Mouse (Mus musculus) midbrain, embryonic 12.5 days (tissue): ENCODE measurements around the gene Gm45233. TPM values are rescaled to one million over a fixed set of nuclear protein-coding genes. Genes with fewer than 3 reads are reported as not detected.
A peak's percentile ranks its signal among the peaks of the same experiment; 100 is the strongest.
"Not testable (repeated sequence)": the region's sequence is repeated elsewhere in the genome, so short reads cannot be mapped to it uniquely, and the experiment has no call there.

ENCODE experiments used
- ATAC-seq: fragments of 200-750 bp; cut with Nextera tagmentation; 2 replicates; pipeline ENCODE4 v1.8.0; 2017; ENCODE audit warnings: low read depth, moderate TSS enrichment, moderate library complexity; ENCODE audit not compliant: low FRiP score
- H3K27ac ChIP-seq: fragments of 300-500 bp; sonication (generic); replicated peaks from 2 replicates; pipeline ENCODE4 v1.5.1; 2016; ENCODE audit warnings: mild to moderate bottlenecking
- H3K27me3 ChIP-seq: fragments of 300-500 bp; sonication (generic); 2 replicates; pipeline ENCODE4 v1.6.1; 2016; ENCODE audit warnings: mild to moderate bottlenecking
- H3K36me3 ChIP-seq: fragments of 300-500 bp; sonication (generic); 2 replicates; pipeline ENCODE4 v1.6.1; 2016
- H3K4me1 ChIP-seq: fragments of 300-500 bp; sonication (generic); 2 replicates; pipeline ENCODE4 v1.6.1; 2016
- H3K4me2 ChIP-seq: fragments of 300-500 bp; sonication (generic); replicated peaks from 2 replicates; pipeline ENCODE4 v1.6.1; 2016; ENCODE audit warnings: mild to moderate bottlenecking, moderate library complexity
- H3K4me3 ChIP-seq: fragments of 300-500 bp; sonication (generic); 2 replicates; pipeline ENCODE4 v1.5.1; 2016; ENCODE audit warnings: mild to moderate bottlenecking
- H3K9ac ChIP-seq: fragments of 300-500 bp; sonication (generic); replicated peaks from 2 replicates; pipeline ENCODE4 v1.6.1; 2016; ENCODE audit warnings: mild to moderate bottlenecking, moderate library complexity
- H3K9me3 ChIP-seq: fragments of 300-500 bp; sonication (generic); 2 replicates; pipeline ENCODE4 v1.6.1; 2016; ENCODE audit warnings: mild to moderate bottlenecking
- whole genome bisulfite sequencing: fragments of 180-500 bp; shearing (Covaris S2); methylation state at CpG from one replicate; pipeline ENCODE4 v1.1.7; 2016; 5-methylcytosine and 5-hydroxymethylcytosine counted together
- polyA plus RNA-seq: library from polyadenylated mRNA; unstranded; fragments of >200 nt; fragmentation: Nextera tagmentation; extraction: Ambion mirVana; gene quantifications from 2 replicates; pipeline ENCODE4 v1.2.1, GENCODE M21; 2016

Gm45233 gene
- 1.4 TPM in 1 of 2 replicates, not detected in the other for polyA plus RNA-seq

- peak; percentile 97 for ATAC-seq
- H3K27ac ChIP-seq: peak within 1 kb of the TSS; percentile 83
- peak within 1 kb of the TSS; percentile 81 for H3K4me2 ChIP-seq
- peaks cover 14% of the 10 kb centered on the region for H3K4me1 ChIP-seq
- WGBS: under 1% methylated on average over 27 of the region's 27 CpGs
- H3K27me3 ChIP-seq: 0 out of 2 replicates have a peak, but pooled peaks cover 4% of the 10 kb centered on the region
- no peaks in the 10 kb centered on the region for H3K9me3 ChIP-seq
- peak within 1 kb of the TSS; percentile 58 for H3K4me3 ChIP-seq
- H3K9ac ChIP-seq: peak within 1 kb of the TSS; percentile 60
- H3K36me3 ChIP-seq: no peaks in the 10 kb centered on the region
Observed at GRCm38 (mm10) chr7:43443917-43444293, at the start of gene Gm45233, which contains the start of gene Etfb. Gm45233 (plus strand) TSS chr7:43444128. Etfb (plus strand) TSS chr7:43444083.

GRCm38 (mm10) chr7:43399501-43399900 is 44.4 kb upstream of the Gm45233 start:
- Histone ChIP-seq H3K4me3 (no peak overlapping the region), H3K4me1 (no peaks in the 10 kb centered on the region), H3K9me3 (no peaks in the 10 kb centered on the region), H3K27ac (no peak overlapping the region), H3K4me2 (no peak overlapping the region), H3K36me3 (no peaks in the 10 kb centered on the region), H3K27me3 (no peaks in the 10 kb centered on the region), H3K9ac (no peak overlapping the region)
- ATAC-seq: no peak
- WGBS: 80% methylated on average over 2 of the region's 2 CpGs

GRCm38 (mm10) chr7:43402718-43403117 is 41.2 kb upstream of the Gm45233 start:
- no peak for ATAC-seq
- WGBS: 46% methylated on average over 2 of the region's 2 CpGs
- Histone ChIP-seq H3K27me3 (no peaks in the 10 kb centered on the region), H3K4me1 (no peaks in the 10 kb centered on the region), H3K9ac (no peak overlapping the region), H3K36me3 (no peaks in the 10 kb centered on the region), H3K27ac (no peak overlapping the region), H3K4me3 (no peak overlapping the region), H3K4me2 (no peak overlapping the region), H3K9me3 (no peaks in the 10 kb centered on the region)

DNA sequence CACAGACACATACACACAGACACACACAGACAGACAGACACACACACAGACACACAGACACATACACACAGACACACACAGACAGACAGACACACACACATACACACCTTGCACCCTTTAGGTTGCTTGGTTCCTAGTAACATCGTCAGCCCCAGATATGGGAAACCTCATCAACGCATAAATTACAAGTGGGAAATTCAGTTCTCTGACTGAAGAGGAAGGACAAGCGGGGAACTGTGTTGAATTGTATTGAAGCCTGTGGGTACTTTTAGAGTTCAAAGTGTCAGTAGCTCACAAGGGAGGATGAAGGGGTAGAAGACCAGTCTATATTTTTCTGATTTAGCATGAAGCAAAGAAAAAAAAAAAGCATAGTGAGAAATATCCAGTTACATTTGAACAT is 36.4 kb upstream of the Gm45233 start:
- no peaks in the 10 kb centered on the region for H3K27me3 ChIP-seq
- no peak overlapping the region for H3K27ac ChIP-seq
- no peak for ATAC-seq
- WGBS: 81% methylated on average over 3 of the region's 3 CpGs
- no peak overlapping the region for H3K9ac ChIP-seq
- no peak overlapping the region for H3K4me3 ChIP-seq
- H3K9me3 ChIP-seq: no peaks in the 10 kb centered on the region
- no peaks in the 10 kb centered on the region for H3K36me3 ChIP-seq
- H3K4me2 ChIP-seq: no peak overlapping the region
- no peaks in the 10 kb centered on the region for H3K4me1 ChIP-seq

DNA sequence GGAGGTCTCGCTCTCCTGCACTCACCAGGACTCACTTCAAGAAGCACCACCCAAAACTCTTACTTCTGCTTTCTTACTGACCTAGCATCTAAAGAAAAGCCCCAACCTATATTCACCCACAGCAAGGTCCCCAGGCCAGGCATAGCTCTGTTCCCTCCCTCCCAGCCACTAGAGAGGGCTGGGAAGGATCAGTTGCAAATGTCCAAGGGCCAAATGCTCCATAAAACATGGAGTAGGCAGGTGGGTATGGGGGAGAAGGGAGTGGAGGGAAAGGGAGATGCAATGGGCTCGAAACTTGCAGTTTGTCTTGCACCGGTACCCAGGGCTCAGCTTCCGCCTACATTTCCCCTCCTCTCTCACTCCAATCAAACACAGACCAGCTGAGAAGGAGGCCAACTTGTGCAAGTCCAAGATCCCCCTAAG is 35.8 kb upstream of the Gm45233 start, which contains the start of gene Siglecg:
Gene Siglecg (plus strand): TSS at position 74 of the 423 bp plus-strand sequence.
- no peak for ATAC-seq
- no peaks in the 10 kb centered on the region for H3K9me3 ChIP-seq
- H3K36me3 ChIP-seq: no peaks in the 10 kb centered on the region
- WGBS: 89% methylated on average over 4 of the region's 4 CpGs
- H3K4me3 ChIP-seq: no peak within 1 kb of the TSS
- H3K9ac ChIP-seq: no peak within 1 kb of the TSS
- no peak within 1 kb of the TSS for H3K4me2 ChIP-seq
- H3K27ac ChIP-seq: no peak within 1 kb of the TSS
- no peaks in the 10 kb centered on the region for H3K4me1 ChIP-seq
- H3K27me3 ChIP-seq: no peaks in the 10 kb centered on the region

DNA sequence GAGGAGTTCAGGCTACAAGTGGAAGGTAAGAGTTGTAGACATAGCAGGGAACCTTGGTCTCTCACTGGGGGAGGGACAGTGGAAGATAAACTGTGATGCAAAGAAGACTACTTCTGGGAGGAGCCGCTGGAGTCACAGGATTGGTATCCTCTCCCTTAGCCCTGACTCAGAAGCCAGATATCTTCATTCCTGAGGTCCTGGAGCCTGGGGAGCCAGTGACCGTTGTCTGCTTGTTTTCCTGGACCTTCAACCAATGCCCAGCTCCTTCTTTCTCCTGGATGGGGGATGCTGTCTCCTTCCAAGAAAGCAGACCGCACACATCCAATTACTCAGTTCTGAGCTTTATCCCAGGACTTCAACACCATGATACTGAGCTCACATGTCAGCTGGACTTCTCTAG is 34.8 kb upstream of the Gm45233 start:
- Histone ChIP-seq H3K4me2 (no peak overlapping the region), H3K4me3 (no peak overlapping the region), H3K27ac (no peak overlapping the region), H3K9ac (no peak overlapping the region), H3K9me3 (no peaks in the 10 kb centered on the region), H3K27me3 (no peaks in the 10 kb centered on the region), H3K4me1 (no peaks in the 10 kb centered on the region), H3K36me3 (no peaks in the 10 kb centered on the region)
- 81% methylated on average over 3 of the region's 3 CpGs for WGBS
- ATAC-seq: no peak

DNA sequence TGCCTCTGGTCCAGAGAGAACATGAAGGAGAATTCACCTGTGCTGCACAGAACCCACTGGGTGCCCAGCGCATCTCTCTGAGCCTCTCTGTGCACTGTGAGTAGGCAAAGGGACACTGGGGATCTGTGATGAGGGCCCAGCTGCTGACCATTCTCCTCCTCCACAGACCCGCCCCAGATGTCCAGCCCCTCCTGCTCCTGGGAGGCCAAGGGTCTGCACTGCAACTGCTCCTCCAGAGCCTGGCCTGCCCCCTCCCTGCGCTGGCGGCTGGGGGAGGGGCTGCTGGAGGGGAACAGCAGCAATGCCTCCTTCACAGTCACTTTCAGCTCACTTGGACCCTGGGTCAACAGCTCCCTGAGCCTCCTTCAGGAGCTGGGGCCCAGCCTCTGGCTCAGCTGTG is 32.2 kb upstream of the Gm45233 start:
- WGBS: 35% methylated on average over 4 of the region's 4 CpGs
- not testable (repeated sequence) for H3K4me3 ChIP-seq, H3K36me3 ChIP-seq, H3K4me1 ChIP-seq, H3K9ac ChIP-seq, H3K27me3 ChIP-seq, ATAC-seq, H3K9me3 ChIP-seq, H3K4me2 ChIP-seq, H3K27ac ChIP-seq

GRCm38 (mm10) chr7:43417298-43417697 is 26.6 kb upstream of the Gm45233 start:
- H3K9me3 ChIP-seq: no peaks in the 10 kb centered on the region
- H3K27me3 ChIP-seq: no peaks in the 10 kb centered on the region
- H3K36me3 ChIP-seq: no peaks in the 10 kb centered on the region
- H3K4me1 ChIP-seq: no peaks in the 10 kb centered on the region
- WGBS: 88% methylated on average over 10 of the region's 10 CpGs
- H3K27ac ChIP-seq: no peak overlapping the region
- no peak overlapping the region for H3K4me2 ChIP-seq
- no peak for ATAC-seq
- no peak overlapping the region for H3K4me3 ChIP-seq
- no peak overlapping the region for H3K9ac ChIP-seq

- WGBS: 14% methylated on average over 11 of the region's 11 CpGs
- no peaks in the 10 kb centered on the region for H3K27me3 ChIP-seq
- H3K4me1 ChIP-seq: peaks cover 4% of the 10 kb centered on the region; the same call in 1 of the 2 replicates
- ATAC-seq: peak; percentile 89
- peak overlapping the region; percentile 27 for H3K4me2 ChIP-seq
- H3K36me3 ChIP-seq: no peaks in the 10 kb centered on the region
- H3K9me3 ChIP-seq: no peaks in the 10 kb centered on the region
- H3K4me3 ChIP-seq: no peak overlapping the region
- H3K27ac ChIP-seq: no peak overlapping the region
- H3K9ac ChIP-seq: no peak overlapping the region
Observed at GRCm38 (mm10) chr7:43422995-43423617, 20.8 kb upstream of the Gm45233 start.

DNA sequence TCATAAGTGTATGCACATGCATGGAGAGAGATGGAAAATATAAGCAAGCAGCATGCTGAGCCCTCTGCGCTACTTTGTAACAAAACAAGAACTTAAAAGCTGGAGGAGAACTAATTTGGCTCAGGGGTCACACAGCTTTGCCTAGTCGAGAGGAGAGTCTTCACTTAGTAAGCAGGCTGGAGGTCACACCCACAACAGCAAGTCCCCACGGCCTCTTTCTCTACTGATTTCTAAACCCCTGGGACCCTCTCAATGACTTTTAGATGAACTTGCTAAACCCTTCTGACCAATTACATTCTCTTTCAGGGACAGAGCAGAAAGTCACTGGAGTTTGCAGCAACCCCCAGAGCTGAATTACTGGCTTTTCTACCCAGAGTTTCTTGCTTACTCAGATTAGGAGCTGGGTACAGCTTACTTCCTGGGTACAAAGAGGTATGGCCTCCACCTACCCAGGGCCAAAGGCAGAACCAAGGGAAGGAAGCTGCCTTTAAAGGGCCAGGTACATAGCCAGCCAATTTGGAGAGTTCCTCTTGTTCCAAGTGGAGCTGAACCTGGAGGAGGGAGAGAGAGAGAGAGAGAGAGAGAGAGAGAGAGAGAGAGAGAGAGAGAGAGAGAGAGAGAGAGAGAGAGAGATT is 19.8 kb upstream of the Gm45233 start:
- H3K4me2 ChIP-seq: no peak overlapping the region
- ATAC-seq: no peak
- H3K9me3 ChIP-seq: no peaks in the 10 kb centered on the region
- no peaks in the 10 kb centered on the region for H3K27me3 ChIP-seq
- H3K4me3 ChIP-seq: no peak overlapping the region
- WGBS: 58% methylated on average over 3 of the region's 3 CpGs
- H3K36me3 ChIP-seq: no peaks in the 10 kb centered on the region
- H3K9ac ChIP-seq: no peak overlapping the region
- H3K4me1 ChIP-seq: peaks cover 4% of the 10 kb centered on the region; the same call in 1 of the 2 replicates
- H3K27ac ChIP-seq: no peak overlapping the region

DNA sequence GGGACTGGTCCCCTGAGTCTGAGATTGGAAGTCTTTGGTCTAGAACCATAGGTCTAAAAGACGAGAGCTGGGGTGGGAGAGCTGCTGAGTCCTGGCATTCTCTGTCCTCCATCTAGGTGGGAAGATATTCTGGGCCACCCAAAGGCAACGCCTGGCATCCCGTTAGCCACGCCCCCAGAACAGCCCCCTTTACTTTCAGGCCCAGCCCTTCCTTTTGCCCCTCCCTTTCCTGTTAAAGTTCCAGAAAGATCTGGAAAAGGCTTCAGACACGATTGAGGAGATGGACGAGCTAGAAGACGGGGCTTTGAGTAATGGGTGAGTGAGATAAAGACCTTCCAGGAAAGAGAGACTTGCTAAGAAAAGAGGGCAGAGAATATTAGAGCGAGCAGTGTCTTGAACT is 16.5 kb upstream of the Gm45233 start, which contains the start of gene Lim2:
Gene Lim2 (plus strand): TSS at position 265 of the 400 bp plus-strand sequence.
- no peak for ATAC-seq
- 90% methylated on average over 8 of the region's 8 CpGs for WGBS

DNA sequence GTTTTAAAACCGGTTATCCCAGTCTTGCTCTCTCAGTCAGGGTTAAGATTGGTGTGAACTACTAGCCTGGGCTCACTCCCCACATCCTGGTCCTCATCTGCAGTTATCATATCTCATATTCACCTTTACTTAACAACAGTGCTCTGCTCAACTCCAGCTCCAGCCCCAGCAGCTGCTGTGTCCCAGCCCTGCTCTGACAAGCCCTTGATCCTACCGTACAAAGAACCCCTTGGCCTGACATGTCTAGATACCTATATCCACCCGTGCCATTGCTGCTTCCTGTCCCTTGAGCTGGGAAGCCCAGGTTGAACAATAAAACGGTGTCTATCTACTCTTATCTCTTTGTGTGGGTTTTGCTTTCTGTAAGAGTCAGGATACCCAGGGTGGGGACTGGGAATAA is 14.4 kb upstream of the Gm45233 start:
- Histone ChIP-seq H3K4me3 (no peak overlapping the region), H3K27ac (no peak overlapping the region), H3K27me3 (no peaks in the 10 kb centered on the region), H3K9me3 (no peaks in the 10 kb centered on the region), H3K4me2 (no peak overlapping the region), H3K36me3 (no peaks in the 10 kb centered on the region), H3K9ac (no peak overlapping the region), H3K4me1 (no peaks in the 10 kb centered on the region)
- no peak for ATAC-seq
- WGBS: 59% methylated on average over 4 of the region's 4 CpGs

More for the DNA sequence above, 16.5 kb upstream of the Gm45233 start, which contains the start of gene Lim2:
- Histone ChIP-seq H3K27me3 (no peaks in the 10 kb centered on the region), H3K27ac (no peak within 1 kb of the TSS), H3K9ac (no peak within 1 kb of the TSS), H3K36me3 (no peaks in the 10 kb centered on the region), H3K4me2 (no peak within 1 kb of the TSS), H3K9me3 (no peaks in the 10 kb centered on the region), H3K4me1 (peaks cover 4% of the 10 kb centered on the region; the same call in 1 of the 2 replicates), H3K4me3 (no peak within 1 kb of the TSS)
